Mouse (Mus musculus) MEL-GATA-1-ER (cell line): ENCODE measurements around the gene Brap.
A peak's percentile ranks its signal among the peaks of the same experiment; 100 is the strongest.
"Not testable (repeated sequence)": the region's sequence is repeated elsewhere in the genome, so short reads cannot be mapped to it uniquely, and the experiment has no call there.

Source experiments
- DNase-seq: peaks from one replicate; pipeline ENCODE4 v3.0.0-alpha.2; 2012; ENCODE audit warnings: low read depth; ENCODE audit errors: extremely low read depth

Gene Brap

DNA sequence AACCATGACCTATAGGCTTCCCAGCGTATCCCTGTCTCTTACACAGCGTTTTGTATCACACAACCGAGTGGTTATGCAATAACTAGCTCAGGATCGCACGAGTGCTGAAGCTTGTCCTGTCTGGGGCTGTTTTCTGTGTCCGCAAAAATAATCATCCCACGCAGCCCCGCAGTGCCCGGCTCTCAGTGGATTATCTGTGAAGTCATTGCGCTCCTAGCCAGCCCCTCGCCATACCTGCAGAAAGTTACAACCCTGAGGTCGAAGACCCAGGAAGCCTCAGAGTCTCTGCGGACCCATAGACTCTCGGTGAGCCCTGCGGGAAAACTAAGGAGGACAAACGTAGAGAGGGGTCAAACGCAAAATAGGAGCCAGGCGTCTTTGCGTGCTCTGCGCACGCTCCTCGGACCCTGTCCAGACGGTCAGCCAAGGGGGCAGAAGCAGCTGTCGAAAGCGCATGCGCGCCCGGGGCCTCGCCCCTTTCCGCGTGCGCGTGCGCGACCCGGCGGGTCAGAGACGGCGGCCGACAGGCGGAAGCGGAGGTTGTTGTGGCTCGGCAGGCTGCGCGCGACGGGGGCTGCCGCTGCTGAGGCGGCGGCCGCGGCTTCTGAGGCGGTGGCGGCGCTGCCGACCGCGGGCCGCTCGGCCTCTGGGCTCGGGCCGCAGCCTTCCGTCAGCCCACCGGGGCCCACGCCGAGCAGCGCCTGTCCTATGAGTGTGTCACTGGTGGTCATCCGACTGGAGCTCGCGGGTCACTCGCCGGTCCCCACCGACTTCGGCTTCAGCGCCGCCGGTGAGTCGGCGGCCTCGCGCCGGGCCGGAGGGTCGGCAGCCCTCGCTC, at the start of gene Brap, which contains the start of gene Acad10:
Gene Brap (plus strand): TSS at position 505 of the 838 bp plus-strand sequence.
Gene Acad10 (minus strand): TSS at position 456 of the 838 bp plus-strand sequence.
- DNase-seq, result peak; percentile 47

DNA sequence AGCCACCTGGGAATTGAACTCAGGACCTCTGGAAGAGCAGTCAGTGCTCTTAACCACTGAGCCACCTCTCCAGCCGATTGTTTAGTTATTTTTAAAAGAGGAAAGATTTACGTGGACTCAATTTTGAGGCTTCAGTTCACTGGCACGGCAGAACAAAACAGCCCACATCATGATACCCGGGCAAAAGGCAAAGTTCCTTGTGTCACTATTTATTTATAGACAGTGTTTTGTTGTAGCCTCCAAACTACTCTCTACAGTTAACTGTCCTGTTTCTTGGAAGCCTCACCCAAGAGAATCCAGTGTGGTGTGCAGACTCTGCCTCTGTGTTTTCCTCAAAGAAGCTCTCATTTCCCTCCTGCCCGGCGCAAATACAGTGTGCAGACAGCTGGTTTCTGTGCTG, 48.3 kb upstream of the Brap start:
- DNase-seq, result no peak

DNA sequence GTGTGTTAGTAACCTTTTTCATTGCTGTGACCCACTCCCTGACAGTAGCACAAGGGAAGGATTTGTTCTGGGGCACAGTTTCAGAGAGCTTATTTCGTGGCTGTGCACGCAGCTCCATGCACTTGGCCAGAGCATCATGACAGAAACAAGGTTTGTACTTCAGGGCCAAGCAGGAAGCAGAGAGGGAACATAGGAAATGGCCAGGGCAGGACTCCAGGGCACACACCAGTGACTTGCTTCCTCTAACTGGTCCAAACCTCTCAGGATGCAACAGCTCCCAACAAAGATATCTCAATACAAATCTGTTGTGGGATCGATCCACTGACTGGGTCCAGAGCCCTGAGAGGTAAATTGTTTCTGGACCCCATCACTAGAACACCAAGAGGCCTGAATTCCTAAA, 45.4 kb upstream of the Brap start:
- not testable (repeated sequence) for DNase-seq

DNA sequence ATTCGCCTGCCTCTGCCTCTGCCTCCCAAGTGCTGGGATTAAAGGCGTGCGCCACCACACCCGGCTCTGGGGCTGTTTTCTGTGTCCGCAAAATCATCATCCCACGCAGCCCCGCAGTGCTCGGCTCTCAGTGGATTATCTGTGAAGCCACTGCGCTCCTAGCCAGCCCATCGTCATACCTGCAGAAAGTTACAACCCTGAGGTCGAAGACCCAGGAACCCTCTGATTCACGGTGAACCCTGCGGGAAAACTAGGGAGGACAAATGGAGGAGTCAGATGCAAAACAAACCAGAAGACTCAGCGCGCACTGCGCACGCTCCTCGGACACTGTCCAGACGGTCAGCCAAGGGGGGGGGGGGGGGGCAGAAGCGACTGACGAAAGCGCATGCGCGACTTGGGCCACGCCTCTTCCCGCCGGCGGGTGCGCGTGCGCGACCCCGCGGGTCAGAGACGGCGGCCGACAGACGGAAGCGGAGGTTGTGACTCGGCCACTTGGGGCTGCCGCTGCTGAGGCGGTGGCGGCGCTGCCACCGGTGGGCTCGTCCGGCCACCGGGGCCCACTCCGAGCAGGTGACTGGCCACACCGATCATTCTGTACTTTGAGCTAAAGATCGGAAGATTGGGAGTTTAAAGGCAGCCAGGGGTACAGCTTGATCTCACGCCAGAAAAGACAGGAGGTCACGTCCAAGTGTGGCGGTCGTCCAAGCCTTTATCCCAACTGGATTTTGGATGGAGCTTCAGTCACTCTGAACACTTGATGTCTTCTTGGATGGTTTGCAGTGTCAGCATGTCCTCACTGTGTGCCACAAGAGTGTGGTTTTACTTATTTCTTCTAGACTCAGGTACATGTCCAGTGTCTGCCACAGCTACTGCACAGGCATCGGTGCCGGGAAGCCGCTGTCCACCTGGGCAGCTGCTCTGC, 41.5 kb upstream of the Brap start, which contains the start of gene Acad12:
Gene Acad12 (minus strand): TSS at position 347 of the 922 bp plus-strand sequence.
- DNase-seq, result no peak

DNA sequence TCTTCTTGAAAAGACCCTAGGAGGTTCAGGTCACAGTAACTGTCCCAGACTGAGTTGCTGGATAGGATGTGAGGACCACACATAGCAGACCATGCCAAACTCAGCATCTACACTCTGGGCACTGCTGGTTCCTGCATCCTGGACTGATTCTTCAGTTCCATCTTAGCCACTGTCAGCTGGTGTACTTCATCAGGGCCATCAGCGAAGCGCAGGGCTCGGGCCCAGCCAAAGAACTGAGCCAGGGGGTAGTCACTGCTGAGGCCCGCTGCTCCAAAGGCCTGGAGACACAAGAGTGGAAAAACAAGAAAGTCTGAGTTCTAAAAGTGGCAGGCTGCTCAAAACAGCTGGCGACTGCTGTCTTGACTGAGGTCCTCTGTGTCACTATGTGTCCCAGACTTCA, 39.3 kb upstream of the Brap start:
- no peak for DNase-seq

DNA sequence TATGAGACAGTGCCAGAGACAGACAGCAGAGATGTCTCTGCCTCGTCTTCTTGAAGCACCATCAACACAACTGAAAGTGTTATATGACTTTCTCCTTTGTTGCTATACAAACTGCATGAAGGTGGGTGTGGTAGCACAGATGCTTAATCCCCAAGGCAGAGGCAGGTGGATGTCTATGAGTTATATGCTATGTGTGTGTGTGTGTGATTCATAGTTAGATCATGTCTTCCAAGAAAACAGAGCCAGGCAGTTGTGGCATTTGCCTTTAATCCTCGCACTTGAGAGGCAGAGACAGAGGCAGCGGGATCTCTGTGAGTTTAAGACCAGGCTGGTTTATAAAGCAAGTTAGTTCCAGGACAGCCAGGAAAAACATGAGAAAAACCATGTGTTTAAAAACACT, 37.1 kb upstream of the Brap start:
- no peak for DNase-seq

DNA sequence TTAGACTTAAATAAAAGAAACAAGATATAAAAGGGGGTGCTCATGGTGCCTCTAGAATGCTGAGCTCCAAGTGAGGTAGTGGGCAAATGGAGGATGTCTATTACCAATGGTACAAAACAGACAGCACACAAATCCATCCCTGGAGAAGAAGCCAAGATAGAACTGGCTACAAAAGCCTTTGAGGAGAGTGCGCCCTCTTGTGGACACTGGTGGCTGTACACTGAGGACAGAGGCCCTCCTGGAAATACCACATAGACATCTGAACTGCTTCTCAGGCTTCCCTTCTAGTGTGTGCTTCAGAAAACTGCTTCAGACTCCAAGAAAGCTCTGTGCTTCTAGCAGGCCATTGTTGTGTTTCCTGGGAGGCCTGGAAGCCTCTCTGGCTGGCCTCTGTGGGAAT, 32.5 kb upstream of the Brap start:
- peak; percentile 49 for DNase-seq

DNA sequence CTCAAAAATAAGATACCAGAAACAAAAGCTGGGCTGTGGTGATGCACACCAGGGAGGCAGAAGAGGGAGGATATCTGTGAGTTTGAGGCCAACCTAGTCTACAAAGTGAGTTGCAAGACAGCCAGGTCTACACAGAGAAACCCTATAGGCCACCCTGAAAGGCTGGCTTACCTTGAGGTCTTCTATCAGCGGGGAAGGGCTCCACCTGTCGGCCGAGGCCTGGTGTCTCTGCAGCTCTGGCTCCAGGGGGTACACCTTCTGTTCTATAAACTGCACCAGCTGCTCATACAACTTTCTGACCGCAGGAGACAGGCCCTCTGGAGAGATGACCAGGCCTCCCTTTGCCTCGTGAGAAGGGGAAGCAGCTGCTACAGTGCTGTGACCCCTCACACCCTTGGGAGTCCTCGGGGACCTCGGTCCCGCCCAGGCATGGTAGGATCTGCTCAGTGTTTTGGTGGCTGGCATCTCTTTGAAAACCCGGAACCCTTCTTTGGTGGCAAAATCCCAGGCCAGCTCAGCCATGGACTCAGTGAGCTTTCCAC, 29.2 kb upstream of the Brap start:
- not testable (repeated sequence) for DNase-seq

DNA sequence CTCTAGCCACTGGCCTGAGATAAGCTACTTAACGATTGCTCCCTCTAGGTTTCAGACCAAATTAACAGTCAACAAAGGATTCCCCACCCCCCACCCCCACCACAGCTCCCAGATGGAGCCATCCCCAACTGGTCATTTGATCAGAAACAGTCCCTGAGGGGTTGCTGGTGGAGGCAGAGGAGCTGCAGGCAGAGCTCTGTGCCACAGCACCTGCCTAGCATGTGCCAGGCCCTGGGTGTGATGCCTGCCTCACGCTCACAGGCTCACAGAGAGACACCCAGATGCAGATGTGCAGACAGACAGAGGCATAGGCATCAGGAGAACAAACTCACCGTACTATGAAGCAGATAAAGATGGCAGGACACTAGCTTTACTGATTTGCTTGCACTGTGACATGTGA, 27.6 kb upstream of the Brap start:
- no peak for DNase-seq

DNA sequence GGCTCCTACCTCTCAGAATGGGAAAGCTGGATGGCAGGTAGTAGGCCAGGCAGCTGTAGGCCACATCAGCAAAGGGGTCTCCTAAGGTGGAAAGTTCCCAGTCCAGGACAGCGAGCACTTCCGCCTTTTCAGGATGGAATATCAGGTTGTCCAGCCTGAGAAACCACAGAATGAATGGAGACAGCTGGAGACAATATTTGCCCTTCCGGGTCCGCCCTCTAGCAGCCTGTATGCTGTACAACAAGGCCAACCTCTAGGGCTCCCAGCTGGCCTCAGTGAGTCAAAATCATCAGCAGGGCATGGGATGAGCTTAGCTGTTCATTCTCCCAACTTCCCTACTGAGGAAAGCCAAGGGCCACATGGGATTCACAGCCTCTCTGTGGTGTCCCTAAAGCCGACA, 25.7 kb upstream of the Brap start:
- no peak for DNase-seq

DNA sequence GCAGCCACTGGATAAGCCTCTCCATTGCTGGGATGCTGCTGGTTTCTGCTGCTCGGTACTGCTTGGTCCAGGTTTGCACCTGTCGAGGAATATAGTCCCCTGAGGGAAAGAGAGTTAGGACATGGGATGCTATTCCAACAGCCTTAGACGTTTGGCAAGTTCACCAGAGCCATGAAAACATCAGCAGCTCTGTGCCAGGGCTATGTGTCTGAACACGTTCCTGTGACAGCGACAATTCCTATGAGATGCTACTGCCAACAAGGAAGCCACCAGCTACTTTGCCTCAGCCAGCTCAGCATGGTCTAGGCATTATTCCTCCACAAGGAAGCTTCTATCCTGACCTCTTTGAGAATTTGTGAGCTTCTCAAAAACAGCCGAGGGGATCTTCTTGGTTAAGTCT, 23.1 kb upstream of the Brap start:
- no peak for DNase-seq

DNA sequence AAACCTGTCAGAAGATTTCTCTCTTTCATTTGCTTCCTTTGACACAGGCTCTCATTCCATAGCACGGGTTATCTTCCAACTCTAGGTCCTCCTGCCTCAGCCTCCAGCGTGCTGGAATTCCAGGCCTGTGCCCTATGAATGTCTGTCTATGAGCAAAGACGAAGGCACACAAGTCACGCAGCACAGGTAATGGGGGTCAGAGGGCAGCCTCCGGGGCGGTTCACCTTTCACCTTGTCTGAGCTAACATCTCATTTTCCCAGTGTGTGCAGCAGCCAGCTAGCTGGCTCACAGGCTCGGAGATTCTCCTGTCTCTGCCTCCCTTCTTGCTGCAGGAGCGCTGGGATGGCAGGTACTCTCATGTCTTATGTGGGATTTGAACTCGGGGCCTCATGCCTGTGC, 20.8 kb upstream of the Brap start:
- DNase-seq, result no peak

DNA sequence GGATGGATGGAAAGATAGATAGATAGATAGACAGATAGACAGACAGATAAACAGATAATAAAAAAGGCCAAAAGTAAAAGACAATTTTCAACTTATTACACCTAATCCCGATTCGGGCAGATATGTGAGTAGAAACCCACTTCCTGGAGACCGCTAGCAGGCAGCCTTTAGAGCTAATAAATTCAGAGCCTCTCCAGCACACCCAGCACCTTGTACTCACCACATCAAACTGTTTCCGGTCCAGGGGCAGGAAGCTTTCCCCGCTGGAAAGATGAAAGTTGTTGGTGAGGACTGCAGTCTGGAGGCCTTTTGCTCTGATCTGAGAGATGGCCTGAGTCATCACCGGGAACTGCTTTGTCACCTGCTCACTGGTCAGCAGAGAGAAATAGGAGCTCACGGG, 11.2 kb upstream of the Brap start:
- no peak for DNase-seq

DNA sequence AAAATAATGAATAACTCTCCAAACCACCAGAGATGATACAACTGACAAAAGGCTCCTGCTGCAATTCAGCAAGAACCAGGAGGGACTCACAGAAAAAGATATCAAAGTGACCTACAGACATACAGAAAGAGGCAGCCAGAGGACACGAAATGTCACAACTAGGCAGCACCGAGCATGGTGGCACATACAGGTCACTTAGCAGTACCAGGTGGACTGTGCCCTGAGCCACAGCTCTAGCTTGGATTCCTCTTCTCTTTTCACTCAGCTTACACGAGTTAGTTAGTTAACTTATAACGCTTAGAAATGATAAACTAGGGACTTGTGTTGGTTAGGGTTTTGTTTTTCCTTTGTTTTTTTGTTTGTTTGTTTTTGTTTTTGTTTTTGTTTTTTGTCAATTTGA, 5.8 kb upstream of the Brap start:
- no peak for DNase-seq

DNA sequence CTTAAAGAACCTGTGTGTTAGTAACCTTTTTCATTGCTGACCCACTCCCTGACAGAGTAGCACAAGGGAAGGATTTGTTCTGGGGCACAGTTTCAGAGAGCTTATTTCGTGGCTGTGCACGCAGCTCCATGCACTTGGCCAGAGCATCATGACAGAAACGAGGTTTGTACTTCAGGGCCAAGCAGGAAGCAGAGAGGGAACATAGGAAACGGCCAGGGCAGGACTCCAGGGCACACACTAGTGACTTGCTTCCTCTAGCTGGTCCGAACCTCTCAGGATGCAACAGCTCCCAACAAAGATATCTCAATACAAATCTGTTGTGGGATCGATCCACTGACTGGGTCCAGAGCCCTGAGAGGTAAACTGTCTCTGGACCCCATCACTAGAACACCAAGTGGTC, 3.5 kb upstream of the Brap start:
- DNase-seq, result not testable (repeated sequence)

DNA sequence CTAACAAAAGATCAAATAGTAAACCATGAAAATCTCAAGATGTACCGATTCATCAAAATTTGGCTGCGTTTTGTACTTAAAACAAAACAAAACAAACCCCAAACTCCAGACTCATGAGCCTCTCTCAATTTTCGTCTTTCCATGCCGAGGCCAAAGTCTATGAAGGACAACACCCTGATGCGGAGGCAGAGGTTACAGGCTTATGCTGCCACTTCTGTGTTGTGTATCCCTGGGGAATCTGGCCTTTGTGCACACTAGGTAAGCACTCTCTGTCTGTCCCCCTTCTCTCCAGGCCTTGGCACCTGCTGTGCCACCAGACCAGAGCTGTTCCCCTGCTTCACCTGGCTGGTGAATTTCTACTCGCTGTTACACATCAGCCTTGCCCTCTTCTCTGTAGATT, 2.7 kb upstream of the Brap start:
- not testable (repeated sequence) for DNase-seq

DNA sequence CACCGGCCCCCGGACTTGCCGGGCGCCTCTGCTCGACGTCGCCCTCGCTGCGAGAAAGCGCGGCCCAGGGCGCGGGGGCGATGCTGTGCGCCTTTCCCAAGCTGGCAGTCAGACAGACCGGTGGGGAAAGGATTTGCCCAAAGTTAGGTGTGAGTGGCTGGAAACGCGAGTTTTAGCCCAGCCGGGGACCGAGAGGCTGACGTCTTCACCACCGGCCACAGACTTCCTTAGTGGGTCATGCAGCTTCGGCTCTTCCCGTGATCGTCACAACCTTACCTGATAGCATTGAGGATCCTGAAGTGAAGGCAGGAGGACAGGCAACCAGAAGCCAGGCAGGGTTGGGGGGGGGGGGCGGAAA, 513 bp downstream of the Brap start:
- no peak for DNase-seq

DNA sequence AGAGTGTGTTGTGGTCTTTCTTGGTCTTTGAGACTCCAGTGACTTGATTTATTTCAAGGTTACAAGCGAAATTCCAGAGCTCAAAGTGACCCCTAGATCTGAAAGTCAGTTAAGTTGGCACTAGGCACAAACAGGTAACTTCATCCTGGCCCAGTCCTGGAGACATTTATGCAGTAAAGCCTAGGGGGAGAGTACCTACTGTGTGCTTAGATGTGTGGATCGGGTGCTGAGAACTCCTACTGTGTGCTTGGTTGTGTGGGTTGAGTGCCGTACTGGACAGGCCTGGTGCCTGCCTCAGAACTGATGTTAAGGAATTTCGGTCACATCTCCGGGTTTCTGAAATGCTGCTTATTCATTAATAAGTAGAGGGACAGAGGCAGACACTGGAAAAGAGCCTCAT, 1.1 kb downstream of the Brap start:
- no peak for DNase-seq

DNA sequence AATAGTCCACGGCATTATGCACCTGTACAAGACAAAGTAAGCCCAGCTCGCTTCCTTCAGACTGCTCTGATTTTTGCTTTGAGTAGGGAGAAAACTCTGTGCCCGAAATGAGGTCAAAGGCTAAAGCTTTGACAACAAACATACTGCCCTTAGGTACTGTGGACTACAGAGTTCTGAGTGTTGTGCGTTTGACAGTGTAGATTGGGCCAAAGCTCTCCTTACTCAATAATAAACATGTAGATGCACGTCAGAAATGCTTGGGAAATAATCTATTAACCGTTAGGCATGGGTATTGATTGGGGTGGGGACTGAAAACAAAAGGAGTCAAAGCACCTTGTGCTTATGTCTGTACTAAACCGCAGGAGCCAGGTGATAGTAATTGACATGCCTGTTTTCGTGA, 3.1 kb downstream of the Brap start:
- no peak for DNase-seq

DNA sequence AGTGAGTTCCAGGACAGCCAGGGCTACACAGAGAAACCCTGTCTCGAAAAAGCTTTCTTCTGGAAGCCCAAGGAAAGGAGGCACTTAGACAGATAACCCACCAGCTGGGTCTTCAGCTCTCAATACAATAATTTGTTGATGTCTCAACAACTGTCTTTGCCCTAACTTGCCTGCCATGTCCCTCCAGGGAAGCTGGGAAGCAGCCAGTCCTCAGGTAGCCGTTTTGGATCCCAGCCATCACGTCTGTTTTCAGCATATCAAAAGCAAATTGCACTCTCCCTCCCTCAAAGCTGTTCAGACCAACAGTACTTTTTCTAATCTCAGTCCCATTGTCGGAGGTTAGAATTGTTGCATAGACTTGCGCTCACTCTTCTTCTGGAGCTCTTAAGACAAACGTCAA, 3.7 kb downstream of the Brap start:
- no peak for DNase-seq

DNA sequence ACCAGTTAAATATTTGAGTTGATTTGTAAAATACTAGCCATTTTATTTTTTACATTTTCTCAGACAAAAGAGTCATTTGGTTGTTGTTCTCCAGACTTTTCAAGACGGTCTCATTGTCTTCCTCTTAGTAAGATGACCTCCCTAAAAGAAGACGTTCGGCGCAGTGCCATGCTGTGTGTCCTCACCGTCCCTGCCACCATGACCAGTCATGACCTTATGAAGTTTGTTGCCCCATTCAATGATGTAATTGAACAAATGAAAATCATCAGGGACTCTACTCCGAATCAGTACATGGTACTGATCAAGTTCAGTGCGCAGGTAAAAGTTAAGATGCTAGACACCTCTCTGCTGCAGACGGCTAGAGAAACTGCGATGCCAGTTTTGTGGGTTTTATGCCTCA, 4.6 kb downstream of the Brap start:
- DNase-seq, result no peak

DNA sequence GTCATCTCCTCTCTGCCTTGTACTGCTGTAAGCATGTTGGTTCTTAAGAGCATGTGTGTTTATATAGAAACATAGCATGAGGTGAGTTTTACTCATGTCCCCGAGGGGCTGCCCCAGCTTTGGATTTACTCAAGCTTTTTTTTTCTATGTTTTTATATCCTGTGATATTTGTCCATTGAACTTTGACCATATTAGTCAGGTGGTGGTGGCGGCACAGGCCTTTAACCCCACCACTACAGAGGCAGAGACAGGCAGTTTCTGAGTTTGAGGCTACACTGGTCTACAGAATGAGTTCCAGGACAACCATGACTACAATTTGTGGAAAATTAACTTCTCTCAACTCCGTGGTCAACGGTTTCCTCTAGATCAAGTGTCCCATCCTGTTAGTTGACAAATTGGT, 6.7 kb downstream of the Brap start:
- no peak for DNase-seq
